Mouse (Mus musculus) limb, embryonic 10.5 days (tissue): ENCODE data around the gene Cabp2. TPM values are rescaled to one million over a fixed set of nuclear protein-coding genes. Genes with fewer than 3 reads are reported as not detected.
A peak's percentile ranks its signal among the peaks of the same experiment; 100 is the strongest.
"Not testable (repeated sequence)": the region's sequence is repeated elsewhere in the genome, so short reads cannot be mapped to it uniquely, and the experiment has no call there.

Experiments used
- DNase-seq: peaks from one replicate; pipeline ENCODE4 v3.0.0-alpha.2; 2017; ENCODE audit warnings: low spot score
- H3K27ac ChIP-seq: fragments of 300-500 bp; sonication (generic); 2 replicates; pipeline ENCODE4 v1.5.1; 2016; ENCODE audit warnings: mild to moderate bottlenecking
- H3K27me3 ChIP-seq: fragments of 300-500 bp; sonication (generic); 2 replicates; pipeline ENCODE4 v1.6.1; 2016; ENCODE audit warnings: low read depth, mild to moderate bottlenecking; ENCODE audit not compliant: poor library complexity, severe bottlenecking
- H3K36me3 ChIP-seq: fragments of 300-500 bp; sonication (generic); 2 replicates; pipeline ENCODE4 v1.6.1; 2016; ENCODE audit warnings: mild to moderate bottlenecking, moderate library complexity
- H3K4me1 ChIP-seq: fragments of 300-500 bp; sonication (generic); 2 replicates; pipeline ENCODE4 v1.6.1; 2016
- H3K4me3 ChIP-seq: fragments of 300-500 bp; sonication (generic); 2 replicates; pipeline ENCODE4 v1.5.1; 2016; ENCODE audit warnings: mild to moderate bottlenecking, moderate library complexity
- H3K9me3 ChIP-seq: fragments of 300-500 bp; sonication (generic); replicated peaks from 2 replicates; pipeline ENCODE4 v1.6.1; 2016; ENCODE audit warnings: mild to moderate bottlenecking
- WGBS: fragments of 180-500 bp; shearing (Covaris S2); methylation state at CpG from one replicate; pipeline ENCODE4 v1.1.7; 2016; 5-methylcytosine and 5-hydroxymethylcytosine counted together
- polyA plus RNA-seq: library from polyadenylated mRNA; unstranded; fragments of >200 nt; fragmentation: Nextera tagmentation; extraction: Ambion mirVana; gene quantifications from 2 replicates; pipeline ENCODE4 v1.2.1, GENCODE M21; 2016

Gene Cabp2
- polyA plus RNA-seq, 1 experiment from 2014 or later: not detected

DNA sequence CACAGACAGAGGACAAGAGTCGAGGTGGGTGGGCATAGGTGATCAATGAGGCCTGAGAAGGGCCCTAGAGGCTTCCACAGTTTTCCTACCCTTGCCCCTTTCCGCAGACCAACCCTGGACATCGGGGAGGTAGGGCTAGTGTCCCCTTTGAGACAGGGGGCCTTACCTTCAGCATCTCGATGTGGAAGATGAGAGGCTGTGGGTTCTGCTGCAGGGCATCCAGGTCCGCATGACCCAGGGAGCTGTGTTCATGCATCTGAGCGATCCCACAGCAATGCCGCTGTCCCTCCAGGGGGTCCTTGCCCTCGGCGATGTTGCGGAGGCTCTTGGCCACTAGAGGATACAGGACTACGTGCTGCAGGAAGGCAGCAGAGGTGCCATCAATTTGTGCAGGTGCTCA is 34.4 kb downstream of the Cabp2 start:
- no peak for DNase-seq
- H3K36me3 ChIP-seq: peaks cover 78% of the 10 kb centered on the region
- WGBS: 88% methylated on average over 11 of the region's 11 CpGs
- no peak overlapping the region for H3K27ac ChIP-seq
- peaks cover 26% of the 10 kb centered on the region for H3K4me1 ChIP-seq
- H3K27me3 ChIP-seq: no peaks in the 10 kb centered on the region
- no peaks in the 10 kb centered on the region for H3K9me3 ChIP-seq
- H3K4me3 ChIP-seq: no peak overlapping the region

DNA sequence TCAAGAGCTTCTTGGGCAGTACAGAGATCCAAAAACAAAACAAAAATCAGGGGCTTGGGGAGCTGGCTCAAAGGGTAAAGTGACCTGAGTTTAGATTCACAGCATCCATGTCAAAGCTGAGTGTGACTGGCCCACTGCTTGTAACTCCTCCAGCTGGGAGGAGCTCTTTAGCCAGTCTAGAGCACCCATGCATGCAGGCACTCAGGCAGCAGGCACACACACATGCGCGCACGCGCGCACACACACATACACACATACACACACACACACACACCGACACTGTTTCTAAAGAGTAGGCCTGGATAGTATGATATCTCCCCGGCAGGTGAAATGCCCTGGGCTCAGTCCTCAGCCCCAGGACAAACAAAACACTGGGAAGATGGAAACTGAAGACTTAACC is 35.6 kb downstream of the Cabp2 start:
- no peak overlapping the region for H3K27ac ChIP-seq
- peaks cover 30% of the 10 kb centered on the region for H3K4me1 ChIP-seq
- no peak for DNase-seq
- H3K36me3 ChIP-seq: peaks cover 71% of the 10 kb centered on the region
- H3K4me3 ChIP-seq: no peak overlapping the region
- H3K27me3 ChIP-seq: no peaks in the 10 kb centered on the region
- no peaks in the 10 kb centered on the region for H3K9me3 ChIP-seq
- WGBS: 99% methylated on average over 7 of the region's 7 CpGs

DNA sequence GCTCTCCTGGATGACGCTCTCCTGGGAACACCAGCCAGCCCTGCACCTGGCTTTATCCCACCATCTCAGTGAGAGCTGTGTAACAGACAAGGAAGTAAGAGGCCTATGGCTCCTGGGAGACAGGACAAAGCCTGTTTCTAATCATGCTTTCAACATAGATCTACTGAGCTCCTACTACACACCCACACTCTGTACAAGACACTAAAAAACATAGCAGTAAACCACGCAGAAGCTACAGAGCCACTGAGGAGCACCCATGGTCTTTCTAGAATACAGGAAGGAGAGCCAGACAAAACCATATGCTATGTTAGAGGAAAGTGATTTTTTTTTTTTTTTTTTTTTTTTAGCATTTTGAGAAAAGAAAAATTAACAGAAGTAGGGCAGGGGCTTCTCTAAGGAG is 37.0 kb downstream of the Cabp2 start:
- Histone ChIP-seq H3K4me3 (no peak overlapping the region), H3K36me3 (peaks cover 58% of the 10 kb centered on the region), H3K27me3 (no peaks in the 10 kb centered on the region), H3K27ac (no peak overlapping the region), H3K9me3 (no peaks in the 10 kb centered on the region), H3K4me1 (peaks cover 26% of the 10 kb centered on the region)
- DNase-seq: no peak
- WGBS: 95% methylated on average over 2 of the region's 2 CpGs

DNA sequence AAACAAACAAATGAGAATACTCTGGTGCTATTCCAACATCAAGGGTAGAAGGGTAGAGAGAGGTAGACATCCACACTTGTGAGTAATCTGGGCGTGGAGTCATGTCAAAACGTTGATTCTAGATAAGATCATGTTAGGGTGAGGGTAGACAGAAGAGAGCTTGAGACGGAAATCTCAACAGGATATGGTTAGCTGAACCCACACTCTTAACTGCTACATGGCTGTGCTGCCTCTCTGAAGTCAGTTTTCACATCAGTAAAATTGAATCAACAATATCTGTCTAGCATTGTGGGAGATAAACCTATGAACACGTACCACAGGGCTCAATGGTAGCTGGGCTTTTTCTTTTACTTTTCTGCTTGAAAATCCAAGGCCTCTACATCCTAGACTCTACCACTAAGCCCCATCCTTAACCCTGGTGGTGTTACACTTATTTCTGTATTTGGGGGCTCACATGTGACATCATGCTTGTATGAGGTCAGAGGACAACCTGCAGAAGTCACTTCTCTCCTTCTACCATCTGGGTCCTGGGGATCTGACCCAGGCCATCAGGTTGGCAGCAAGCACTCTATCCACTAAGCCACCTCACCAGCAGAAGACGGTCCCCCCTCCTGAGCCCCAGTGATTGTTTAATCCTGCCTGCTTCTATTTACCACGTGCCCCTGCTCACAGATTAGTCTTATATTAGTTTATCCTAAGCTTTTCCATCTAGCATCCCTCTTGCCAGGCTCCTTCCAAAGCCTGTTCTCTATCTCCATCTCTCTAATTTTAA is 38.5 kb downstream of the Cabp2 start:
- peaks cover 23% of the 10 kb centered on the region for H3K4me1 ChIP-seq
- no peaks in the 10 kb centered on the region for H3K27me3 ChIP-seq
- H3K36me3 ChIP-seq: peaks cover 42% of the 10 kb centered on the region
- H3K9me3 ChIP-seq: no peaks in the 10 kb centered on the region
- no peak overlapping the region for H3K27ac ChIP-seq
- WGBS: 92% methylated on average over 6 of the region's 6 CpGs
- no peak for DNase-seq
- no peak overlapping the region for H3K4me3 ChIP-seq

DNA sequence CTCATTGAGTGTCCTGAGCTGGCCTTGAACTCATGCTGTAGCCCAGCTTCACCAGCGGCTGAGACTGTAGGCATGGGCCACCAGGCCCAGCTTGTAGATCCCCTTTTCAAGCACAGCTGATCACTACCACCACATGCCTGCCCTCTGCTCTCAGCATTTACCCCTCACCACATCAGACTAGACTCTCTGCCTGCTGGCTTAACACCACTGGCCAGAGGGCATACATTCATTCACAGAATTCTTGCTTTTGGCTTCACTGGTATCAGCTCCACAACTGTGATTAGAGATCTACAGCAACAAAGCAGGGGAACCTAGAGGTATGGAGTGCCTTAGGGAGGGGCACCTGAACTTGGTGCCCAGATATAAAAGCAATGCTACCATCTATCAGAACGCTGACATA is 39.1 kb downstream of the Cabp2 start:
- peak overlapping the region; percentile 54; the same call in 1 of the 2 replicates for H3K4me3 ChIP-seq
- no peaks in the 10 kb centered on the region for H3K27me3 ChIP-seq
- no peak overlapping the region for H3K27ac ChIP-seq
- no peak for DNase-seq
- WGBS: 89% methylated on average over 2 of the region's 2 CpGs
- no peaks in the 10 kb centered on the region for H3K9me3 ChIP-seq
- H3K4me1 ChIP-seq: peaks cover 27% of the 10 kb centered on the region
- H3K36me3 ChIP-seq: peaks cover 36% of the 10 kb centered on the region

DNA sequence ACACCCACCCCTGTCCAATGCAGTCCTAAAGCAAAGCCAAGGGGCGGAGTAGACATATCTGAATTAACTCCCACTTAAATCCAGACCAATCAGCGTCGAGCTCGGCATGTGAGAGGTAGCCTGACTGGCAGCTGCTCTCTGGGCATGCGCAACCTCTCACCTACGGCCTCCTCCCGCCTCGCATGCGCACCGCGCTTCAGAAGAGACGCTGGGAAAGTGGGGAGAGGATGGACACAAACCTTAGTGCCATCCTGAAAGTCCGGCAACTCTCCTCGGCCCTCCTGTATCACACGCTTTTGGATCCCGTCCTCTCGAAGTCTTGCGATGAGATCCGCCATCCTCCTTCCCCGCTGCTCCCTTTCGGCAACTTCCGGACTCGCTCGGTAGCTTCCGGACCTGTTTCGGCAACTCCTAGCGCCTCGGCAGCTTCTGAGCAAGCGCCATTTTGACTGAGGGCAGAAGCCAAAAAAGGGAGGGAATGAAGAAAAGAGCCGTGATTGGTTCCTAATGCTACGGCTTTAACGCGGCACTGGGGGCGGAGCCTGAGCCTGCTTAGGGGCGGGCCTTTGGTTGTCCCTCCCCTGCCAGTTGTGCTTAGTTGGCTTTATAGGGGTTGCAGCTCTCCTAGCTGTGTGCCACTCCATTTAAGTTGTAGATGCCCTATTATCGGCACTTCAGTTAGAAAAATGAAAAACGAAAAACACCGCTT is 39.9 kb downstream of the Cabp2 start:
- no peaks in the 10 kb centered on the region for H3K27me3 ChIP-seq
- peak overlapping the region; percentile 91 for H3K27ac ChIP-seq
- H3K4me3 ChIP-seq: peak overlapping the region; percentile 54
- WGBS: 3% methylated on average over 38 of the region's 38 CpGs
- peaks cover 28% of the 10 kb centered on the region for H3K4me1 ChIP-seq
- peaks cover 29% of the 10 kb centered on the region for H3K36me3 ChIP-seq
- peak; percentile 94 for DNase-seq
- H3K9me3 ChIP-seq: no peaks in the 10 kb centered on the region

DNA sequence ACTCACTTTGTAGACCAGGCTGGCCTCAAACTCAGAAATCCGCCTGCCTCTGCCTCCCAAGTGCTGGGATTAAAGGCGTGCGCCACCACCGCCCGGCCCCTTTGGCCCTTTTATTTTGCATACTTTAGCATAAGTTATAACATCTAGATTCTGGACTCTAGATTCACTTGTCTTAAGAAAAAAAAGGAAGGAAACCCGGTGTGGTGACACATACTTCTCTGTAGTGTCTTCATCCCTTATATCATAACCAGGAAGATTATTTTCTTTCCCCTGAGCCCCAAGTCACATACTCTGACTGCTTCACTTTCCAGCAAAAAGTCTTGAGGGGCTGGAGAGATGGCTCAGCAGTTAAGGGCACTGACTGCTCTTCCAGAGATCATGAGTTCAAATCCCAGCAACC is 40.5 kb downstream of the Cabp2 start:
- not testable (repeated sequence) for H3K9me3 ChIP-seq, H3K4me3 ChIP-seq, DNase-seq, H3K27me3 ChIP-seq
- Histone ChIP-seq H3K4me1 (peaks cover 34% of the 10 kb centered on the region), H3K27ac (peak overlapping the region; percentile 91; the same call in 1 of the 2 replicates), H3K36me3 (peaks cover 22% of the 10 kb centered on the region)
- WGBS: 60% methylated on average over 6 of the region's 6 CpGs

DNA sequence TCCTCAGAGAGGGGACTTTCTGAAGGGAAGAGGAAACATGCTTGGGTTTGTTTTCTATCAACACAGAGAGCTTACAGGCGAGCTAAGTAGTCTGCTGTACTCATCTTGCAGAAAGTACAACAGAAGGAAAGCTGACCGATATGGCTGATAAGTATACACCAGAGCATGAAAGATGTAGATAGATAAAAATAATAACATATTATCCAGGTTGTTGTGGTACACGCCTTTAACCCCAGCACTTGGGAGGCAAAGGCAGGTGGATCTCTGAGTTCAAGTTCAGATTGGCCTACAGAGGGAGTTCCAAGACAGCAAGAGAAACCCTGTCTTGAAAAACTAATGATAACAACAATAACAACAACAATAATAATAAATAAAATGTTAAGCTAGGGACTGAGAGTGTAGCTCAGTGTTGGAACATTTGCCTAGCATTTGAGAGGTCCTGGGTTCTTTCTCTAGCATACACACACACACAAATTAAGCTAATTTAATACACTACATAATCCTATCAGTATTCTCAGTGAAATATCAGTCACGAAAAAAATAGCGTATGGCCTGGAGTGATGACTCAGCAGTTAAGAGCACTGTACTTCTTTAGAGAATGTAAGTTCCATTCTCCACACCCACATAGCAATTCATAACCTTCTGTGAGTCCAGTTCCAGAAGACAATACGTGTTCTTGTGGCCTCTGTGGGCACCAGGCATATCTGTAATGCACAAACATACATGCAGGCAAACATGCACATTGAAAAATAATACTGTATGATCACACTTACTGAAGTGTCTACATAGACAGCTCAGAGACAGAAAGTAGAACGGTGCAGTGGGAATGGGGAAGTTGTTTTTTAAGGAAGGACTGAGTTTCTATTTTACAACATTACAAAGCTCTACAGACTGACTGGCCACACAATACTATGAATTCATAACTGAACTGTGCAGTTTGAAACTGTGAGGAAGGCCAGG is 41.3 kb downstream of the Cabp2 start:
- H3K27ac ChIP-seq: no peak overlapping the region
- no peak for DNase-seq
- 87% methylated on average over 7 of the region's 7 CpGs for WGBS
- H3K36me3 ChIP-seq: peaks cover 20% of the 10 kb centered on the region
- H3K9me3 ChIP-seq: no peaks in the 10 kb centered on the region
- H3K4me1 ChIP-seq: peaks cover 42% of the 10 kb centered on the region
- no peak overlapping the region for H3K4me3 ChIP-seq
- no peaks in the 10 kb centered on the region for H3K27me3 ChIP-seq

DNA sequence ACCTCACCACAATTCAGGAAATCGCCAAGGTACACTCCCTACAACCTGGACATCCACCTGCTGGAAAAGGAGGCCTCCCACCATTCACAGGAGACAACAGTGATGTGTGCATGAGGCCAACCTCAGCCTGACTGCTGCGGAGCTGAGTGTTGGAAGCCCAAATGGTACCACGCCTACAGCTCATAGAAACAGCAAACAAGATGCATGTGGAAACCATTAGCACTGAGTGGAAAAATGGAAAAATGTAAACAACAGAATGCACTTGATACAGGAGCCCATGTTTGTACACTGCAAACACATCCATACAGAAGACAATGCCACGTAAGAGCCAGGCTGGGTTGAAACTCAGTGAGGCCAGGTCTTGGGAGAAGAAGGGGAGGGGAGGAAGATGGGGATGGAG is 43.1 kb downstream of the Cabp2 start:
- no peaks in the 10 kb centered on the region for H3K27me3 ChIP-seq
- no peak overlapping the region for H3K4me3 ChIP-seq
- WGBS: 82% methylated on average over 4 of the region's 4 CpGs
- H3K27ac ChIP-seq: no peak overlapping the region
- no peak for DNase-seq
- H3K4me1 ChIP-seq: peaks cover 42% of the 10 kb centered on the region
- H3K36me3 ChIP-seq: peaks cover 25% of the 10 kb centered on the region
- H3K9me3 ChIP-seq: no peaks in the 10 kb centered on the region

DNA sequence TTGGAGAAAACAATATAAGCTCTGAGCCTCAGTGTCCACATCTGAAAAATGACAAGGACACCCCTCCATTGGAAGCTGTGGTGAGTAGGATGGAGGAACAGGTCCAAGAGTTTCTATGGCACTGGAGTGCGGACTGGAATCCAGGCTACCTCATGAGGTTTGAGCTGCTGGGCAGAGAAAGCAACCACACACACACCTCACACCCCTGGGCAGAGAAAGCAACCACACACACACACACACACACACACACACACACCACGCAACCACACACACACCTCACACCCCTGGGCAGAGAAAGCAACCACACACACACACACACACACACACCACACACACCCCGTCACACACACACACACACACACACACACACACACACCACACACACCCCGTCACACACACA is 43.9 kb downstream of the Cabp2 start:
- H3K36me3 ChIP-seq: peaks cover 31% of the 10 kb centered on the region
- peak overlapping the region; percentile 92 for H3K27ac ChIP-seq
- not testable (repeated sequence) for DNase-seq, H3K27me3 ChIP-seq, H3K9me3 ChIP-seq
- H3K4me1 ChIP-seq: peaks cover 40% of the 10 kb centered on the region
- H3K4me3 ChIP-seq: peak overlapping the region; percentile 82
- 21% methylated on average over 4 of the region's 4 CpGs for WGBS

DNA sequence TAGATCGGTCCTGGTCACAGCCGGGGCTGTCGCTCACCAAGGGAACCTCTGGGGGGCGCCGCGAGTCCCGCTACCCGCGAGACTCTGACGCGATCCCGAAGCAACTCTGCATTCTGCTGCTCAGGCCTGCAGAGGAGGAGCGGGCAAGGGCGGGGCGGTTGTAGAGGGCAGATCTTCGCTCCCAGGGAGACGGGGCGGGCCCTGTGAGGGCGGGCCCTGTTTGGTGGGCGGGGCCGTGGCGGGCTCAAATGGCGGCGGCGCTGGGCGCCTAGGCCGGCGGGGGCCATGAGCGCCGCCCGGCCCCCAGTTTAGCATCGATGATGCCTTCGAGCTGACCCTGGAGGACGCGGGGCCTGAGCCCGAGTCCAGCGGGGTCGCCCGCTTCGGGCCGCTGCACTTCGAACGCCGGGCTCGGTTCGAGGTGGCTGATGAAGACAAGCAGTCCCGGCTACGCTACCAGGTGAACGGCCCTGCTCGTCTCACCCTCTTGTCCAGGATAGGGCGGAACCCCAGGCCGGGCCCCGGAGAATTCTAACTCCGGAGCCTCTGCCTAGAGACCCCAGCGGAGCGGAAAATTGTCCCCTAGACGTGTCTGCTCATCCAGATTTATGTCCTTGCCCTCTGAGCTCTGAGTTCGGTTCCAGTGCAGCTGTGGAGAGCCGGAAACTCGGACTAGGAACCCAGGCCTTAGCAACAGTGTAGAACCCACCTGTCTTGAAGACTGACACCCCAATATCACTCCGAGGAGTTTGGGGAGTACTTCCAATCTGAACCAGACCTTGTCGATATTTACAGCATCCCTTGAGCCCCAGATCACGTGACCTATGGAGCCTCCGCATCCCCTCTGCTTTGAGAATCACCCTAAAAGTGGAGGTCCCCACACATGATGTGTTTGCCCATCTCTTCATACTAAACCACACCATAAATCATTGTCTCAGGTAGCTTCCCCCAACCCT is 44.6 kb downstream of the Cabp2 start, which contains the start of gene Aip:
TSS of gene Aip (minus strand) at position 118 of the 956 bp plus-strand sequence.
- Histone ChIP-seq H3K4me3 (peak within 1 kb of the TSS; percentile 82), H3K9me3 (no peaks in the 10 kb centered on the region), H3K36me3 (peaks cover 38% of the 10 kb centered on the region), H3K4me1 (peaks cover 32% of the 10 kb centered on the region), H3K27me3 (no peaks in the 10 kb centered on the region), H3K27ac (peak within 1 kb of the TSS; percentile 92)
- WGBS: 1% methylated on average over 64 of the region's 64 CpGs
- peak; percentile 98 for DNase-seq
